Mouse (Mus musculus): ENCODE data around the gene Espl1.

The Espl1 gene

GRCm38 (mm10) chr15:102295633-102296367 lies at the start of gene Espl1:
Espl1 (plus strand) TSS chr15:102296266.
- DNase-seq: peak; percentile 91

GRCm38 (mm10) chr15:102246866-102247251 lies 49.2 kb upstream of the Espl1 start:
- DNase-seq: peak; percentile 95

GRCm38 (mm10) chr15:102247252-102248130 lies 48.6 kb upstream of the Espl1 start:
- peak; percentile 78 for DNase-seq

GRCm38 (mm10) chr15:102248131-102248811 lies 47.8 kb upstream of the Espl1 start:
- DNase-seq: peak; percentile 33

- peak; percentile 48 for DNase-seq
Observed at GRCm38 (mm10) chr15:102248812-102249191, 47.3 kb upstream of the Espl1 start.

GRCm38 (mm10) chr15:102249251-102249691 lies 46.8 kb upstream of the Espl1 start:
- no peak for DNase-seq

- no peak for DNase-seq
Observed at GRCm38 (mm10) chr15:102249967-102250366, 46.1 kb upstream of the Espl1 start.

- no peak for DNase-seq
Observed at GRCm38 (mm10) chr15:102250521-102250920, 45.5 kb upstream of the Espl1 start.

GRCm38 (mm10) chr15:102255547-102256255 lies 40.4 kb upstream of the Espl1 start:
- DNase-seq: no peak

- DNase-seq: peak; percentile 64
Observed at GRCm38 (mm10) chr15:102256431-102257201, 39.5 kb upstream of the Espl1 start.

- peak; percentile 84 for DNase-seq
Observed at GRCm38 (mm10) chr15:102257202-102258075, 38.6 kb upstream of the Espl1 start, which contains the start of gene Rarg. Rarg (minus strand) TSS chr15:102257517.

GRCm38 (mm10) chr15:102258076-102258470 lies 38.0 kb upstream of the Espl1 start:
- peak; percentile 73 for DNase-seq

GRCm38 (mm10) chr15:102258581-102259253 lies 37.3 kb upstream of the Espl1 start:
- DNase-seq: no peak

- no peak for DNase-seq
Observed at GRCm38 (mm10) chr15:102262582-102262981, 33.5 kb upstream of the Espl1 start.

- DNase-seq: no peak
Observed at GRCm38 (mm10) chr15:102263037-102263436, 33.0 kb upstream of the Espl1 start.

GRCm38 (mm10) chr15:102265548-102265947 lies 30.5 kb upstream of the Espl1 start:
- no peak for DNase-seq

- DNase-seq: no peak
Observed at GRCm38 (mm10) chr15:102270274-102270960, 25.6 kb upstream of the Espl1 start, which contains the start of gene Gm9918. Gm9918 (plus strand) TSS chr15:102270563.

- DNase-seq: no peak
Observed at GRCm38 (mm10) chr15:102271441-102271840, 24.6 kb upstream of the Espl1 start.

- DNase-seq: no peak
Observed at GRCm38 (mm10) chr15:102273982-102274716, 21.9 kb upstream of the Espl1 start.

All from cerebellum, adult 9-11 months (tissue).